Mouse (Mus musculus) heart, embryonic 11.5 days (tissue): ENCODE measurements at regions not wholly inside any gene's neighbourhood (a gene's known extent, or its start where the extent isn't known, plus 50 kb on each side); places are given as distances from the start of the nearest gene placed in this dataset.

Source experiments
- ATAC-seq: fragments of 200-750 bp; cut with Nextera tagmentation; replicated peaks from 2 replicates; pipeline ENCODE4 v1.8.0; 2017; ENCODE audit warnings: moderate library complexity; ENCODE audit not compliant: insufficient number of reproducible peaks, low FRiP score, low TSS enrichment
- H3K27ac ChIP-seq: fragments of 300-500 bp; sonication (generic); 2 replicates; pipeline ENCODE4 v1.5.1; 2014; ENCODE audit warnings: mild to moderate bottlenecking, low read depth, low read length
- H3K27me3 ChIP-seq: fragments of 300-500 bp; sonication (generic); 2 replicates; pipeline ENCODE4 v1.6.1; 2014; ENCODE audit warnings: mild to moderate bottlenecking, low read length, mixed read lengths; ENCODE audit not compliant: control insufficient read depth, insufficient read depth
- H3K36me3 ChIP-seq: fragments of 300-500 bp; sonication (generic); 2 replicates; pipeline ENCODE4 v1.6.1; 2014; ENCODE audit warnings: mild to moderate bottlenecking, low read length, moderate library complexity, mixed read lengths; ENCODE audit not compliant: control insufficient read depth, insufficient read depth
- H3K4me1 ChIP-seq: fragments of 300-500 bp; sonication (generic); 2 replicates; pipeline ENCODE4 v1.6.1; 2014; ENCODE audit warnings: low read length; ENCODE audit not compliant: control insufficient read depth, insufficient read depth
- H3K4me2 ChIP-seq: fragments of 300-500 bp; sonication (generic); 2 replicates; pipeline ENCODE4 v1.6.1; 2014; ENCODE audit warnings: mild to moderate bottlenecking, moderate library complexity
- H3K4me3 ChIP-seq: fragments of 300-500 bp; sonication (generic); 2 replicates; pipeline ENCODE4 v1.5.1; 2014; ENCODE audit warnings: low read depth, low read length
- H3K9ac ChIP-seq: fragments of 300-500 bp; sonication (generic); 2 replicates; pipeline ENCODE4 v1.6.1; 2014; ENCODE audit warnings: mild to moderate bottlenecking, low read depth, low read length, moderate library complexity
- H3K9me3 ChIP-seq: fragments of 300-500 bp; sonication (generic); replicated peaks from 2 replicates; pipeline ENCODE4 v1.6.1; 2016; ENCODE audit warnings: low read length; ENCODE audit not compliant: control insufficient read depth
- WGBS: fragments of 180-500 bp; shearing (Covaris S2); extraction: QIAGEN DNeasy Blood & Tissue Kit; methylation state at CpG from one replicate; pipeline ENCODE4 v1.1.7; 2014; ENCODE audit not compliant: insufficient replicate concordance; 5-methylcytosine and 5-hydroxymethylcytosine counted together

DNA sequence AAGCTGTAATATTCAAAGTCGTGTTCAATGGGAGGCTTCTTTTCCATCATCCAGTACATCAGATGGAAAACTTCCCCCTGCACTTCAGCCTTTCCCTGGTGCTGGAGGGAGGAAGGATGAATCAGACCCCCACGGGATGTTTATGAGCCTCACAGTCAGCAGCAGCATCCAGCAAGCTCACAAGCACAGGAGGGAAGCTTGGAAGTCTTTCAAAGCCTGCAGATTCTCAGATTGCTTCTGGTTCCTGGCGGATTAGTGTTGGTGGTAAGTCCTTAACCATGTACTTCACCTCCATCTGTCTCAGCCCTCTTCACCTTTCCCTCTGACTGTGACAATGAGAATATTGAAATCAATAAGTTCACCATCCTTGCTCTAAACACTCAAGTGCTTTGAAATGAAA lies 107.5 kb upstream of the Lrrn1 start:
- Histone ChIP-seq H3K4me2 (no peak overlapping the region), H3K9ac (no peak overlapping the region), H3K4me1 (no peaks in the 10 kb centered on the region), H3K9me3 (no peaks in the 10 kb centered on the region), H3K27ac (no peak overlapping the region), H3K36me3 (no peaks in the 10 kb centered on the region), H3K27me3 (no peaks in the 10 kb centered on the region), H3K4me3 (no peak overlapping the region)
- ATAC-seq = no peak
- WGBS = 42% methylated on average over 3 of the region's 3 CpGs

DNA sequence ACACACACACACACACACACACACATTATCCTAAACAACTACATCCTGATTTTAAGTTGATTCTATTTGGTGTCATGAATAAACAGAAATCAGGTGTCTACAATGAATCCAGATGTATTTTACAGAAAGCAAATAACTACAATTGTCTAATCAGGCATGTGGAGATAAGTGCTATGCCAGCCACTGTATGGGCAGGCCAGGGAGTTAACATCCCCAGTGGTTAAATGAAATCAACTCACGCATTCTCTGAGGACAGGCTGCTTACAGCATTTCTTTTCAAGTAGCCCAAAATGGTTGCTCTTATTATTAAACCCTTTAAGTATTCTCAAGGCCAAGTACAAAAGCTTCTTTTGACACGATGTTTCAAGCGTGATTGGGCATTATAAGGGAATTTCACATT lies 103.0 kb upstream of the Lrrn1 start:
- Histone ChIP-seq H3K27me3 (no peaks in the 10 kb centered on the region), H3K9me3 (no peaks in the 10 kb centered on the region), H3K27ac (no peak overlapping the region), H3K4me2 (no peak overlapping the region), H3K4me1 (no peaks in the 10 kb centered on the region), H3K4me3 (no peak overlapping the region), H3K36me3 (no peaks in the 10 kb centered on the region), H3K9ac (no peak overlapping the region)
- ATAC-seq = no peak
- 85% methylated on average over 3 of the region's 3 CpGs for WGBS

DNA sequence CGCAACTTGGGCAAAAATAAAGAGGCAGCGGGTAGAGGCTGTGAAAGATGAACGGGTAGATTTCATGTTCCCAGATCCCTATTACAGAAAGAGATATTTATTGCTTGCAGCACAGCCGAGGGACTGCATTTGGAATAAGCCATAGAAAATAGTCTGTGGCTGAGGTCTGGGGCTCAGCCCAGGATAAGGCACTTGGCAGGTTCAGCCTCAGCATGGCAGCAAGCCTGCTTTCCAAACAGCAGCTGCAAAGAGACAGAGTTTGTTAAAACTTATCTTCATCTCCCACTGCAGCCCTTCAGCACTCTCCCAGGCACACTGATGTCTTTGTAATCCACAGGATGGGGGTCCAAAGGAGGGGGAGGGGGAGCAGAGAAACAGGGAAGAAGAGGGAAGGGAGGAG lies 98.5 kb upstream of the Lrrn1 start:
- Histone ChIP-seq H3K4me3 (no peak overlapping the region), H3K9me3 (no peaks in the 10 kb centered on the region), H3K27ac (no peak overlapping the region), H3K36me3 (no peaks in the 10 kb centered on the region), H3K9ac (no peak overlapping the region), H3K27me3 (no peaks in the 10 kb centered on the region), H3K4me2 (no peak overlapping the region), H3K4me1 (no peaks in the 10 kb centered on the region)
- 73% methylated on average over 4 of the region's 4 CpGs for WGBS
- ATAC-seq = no peak

DNA sequence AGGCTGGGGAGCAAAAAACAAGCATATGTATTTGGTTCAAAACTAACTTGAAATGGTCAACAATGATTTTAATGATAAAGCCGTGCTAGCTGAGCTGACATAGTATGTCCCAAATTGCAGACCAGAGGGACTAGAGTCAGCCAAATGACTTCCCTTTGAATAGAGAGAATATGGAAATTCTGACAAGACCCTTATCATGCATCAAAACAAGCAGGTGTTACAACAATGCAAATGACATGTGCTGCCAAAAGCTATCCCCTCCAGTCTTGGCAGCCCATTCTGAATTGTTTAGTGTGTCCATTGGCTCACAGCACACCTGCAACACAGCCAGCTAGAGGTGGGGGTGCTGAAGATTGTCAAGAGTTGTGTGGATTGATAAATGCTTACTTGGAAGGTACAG lies 87.5 kb upstream of the Lrrn1 start:
- H3K36me3 ChIP-seq = no peaks in the 10 kb centered on the region
- H3K4me3 ChIP-seq = no peak overlapping the region
- no peaks in the 10 kb centered on the region for H3K9me3 ChIP-seq
- H3K4me2 ChIP-seq = no peak overlapping the region
- 74% methylated on average over 1 of the region's 1 CpGs for WGBS
- no peak for ATAC-seq
- H3K9ac ChIP-seq = no peak overlapping the region
- H3K27ac ChIP-seq = no peak overlapping the region
- no peaks in the 10 kb centered on the region for H3K4me1 ChIP-seq
- no peaks in the 10 kb centered on the region for H3K27me3 ChIP-seq

DNA sequence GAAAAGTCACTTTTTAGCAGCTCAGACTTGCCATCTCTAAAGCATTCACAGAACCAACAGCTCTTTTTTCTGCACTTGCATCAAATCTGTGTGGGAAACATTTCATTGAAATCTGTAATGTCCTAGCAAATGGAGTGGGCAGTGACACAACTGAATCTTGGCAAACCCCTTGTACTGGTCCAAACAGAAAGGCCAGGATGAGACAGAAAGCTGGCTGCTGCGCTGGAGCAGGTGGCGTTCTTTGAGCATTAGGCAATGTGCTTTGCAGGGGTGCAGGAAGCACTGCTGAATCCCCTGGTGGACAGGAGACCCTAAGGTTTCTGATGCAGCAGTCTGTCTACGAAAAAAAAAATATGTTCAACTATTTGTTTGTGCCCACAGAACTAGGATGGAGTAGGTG lies 85.2 kb upstream of the Lrrn1 start:
- Histone ChIP-seq H3K9me3 (no peaks in the 10 kb centered on the region), H3K4me2 (no peak overlapping the region), H3K36me3 (no peaks in the 10 kb centered on the region), H3K27ac (no peak overlapping the region), H3K4me1 (no peaks in the 10 kb centered on the region), H3K4me3 (no peak overlapping the region), H3K27me3 (no peaks in the 10 kb centered on the region), H3K9ac (no peak overlapping the region)
- WGBS = 69% methylated on average over 3 of the region's 3 CpGs
- ATAC-seq = no peak

DNA sequence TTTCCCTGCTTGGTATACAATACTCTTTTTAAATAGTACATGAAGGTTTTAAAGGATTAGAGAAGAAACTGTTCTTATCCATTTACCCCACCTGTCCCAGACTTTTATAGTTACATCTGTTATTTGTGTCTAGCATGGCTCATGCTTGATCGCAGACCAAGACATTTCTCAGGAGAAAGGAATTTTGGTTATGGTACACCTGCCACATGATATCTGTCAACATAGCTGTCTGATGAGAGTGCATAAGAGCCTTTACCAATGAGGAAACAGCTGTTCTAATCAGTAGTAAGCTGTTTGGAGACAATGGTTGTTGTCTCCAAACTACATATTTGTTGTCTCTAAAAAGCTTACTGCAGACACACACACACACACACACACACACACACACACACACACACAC lies 70.3 kb upstream of the Lrrn1 start:
- Histone ChIP-seq H3K27me3 (no peaks in the 10 kb centered on the region), H3K36me3 (no peaks in the 10 kb centered on the region), H3K4me3 (no peak overlapping the region), H3K4me1 (no peaks in the 10 kb centered on the region), H3K27ac (no peak overlapping the region), H3K9ac (no peak overlapping the region), H3K4me2 (no peak overlapping the region), H3K9me3 (no peaks in the 10 kb centered on the region)
- no peak for ATAC-seq
- 76% methylated on average over 1 of the region's 1 CpGs for WGBS

DNA sequence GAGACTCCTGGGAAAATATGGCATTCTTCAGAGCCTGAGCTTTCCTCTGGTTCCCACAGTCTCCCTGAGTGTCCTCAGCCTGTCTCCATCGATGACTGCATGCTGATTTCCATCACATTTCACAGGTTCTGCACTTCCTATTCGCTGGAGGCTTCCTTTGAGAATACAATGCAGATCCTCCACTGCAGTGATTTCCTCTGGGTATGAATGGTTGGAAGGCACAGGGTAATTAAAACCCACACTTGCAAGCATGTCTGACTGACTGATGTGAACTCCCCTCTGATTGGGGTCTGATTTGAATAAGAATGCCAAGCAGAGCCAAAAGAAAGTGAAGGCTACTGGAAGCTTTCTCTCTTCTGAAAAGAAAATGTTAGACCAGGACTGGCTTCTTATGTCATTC lies 67.1 kb upstream of the Lrrn1 start:
- WGBS = 39% methylated on average over 2 of the region's 2 CpGs
- no peaks in the 10 kb centered on the region for H3K27me3 ChIP-seq
- no peaks in the 10 kb centered on the region for H3K9me3 ChIP-seq
- no peak overlapping the region for H3K4me3 ChIP-seq
- H3K4me1 ChIP-seq = no peaks in the 10 kb centered on the region
- no peak overlapping the region for H3K4me2 ChIP-seq
- no peak for ATAC-seq
- no peak overlapping the region for H3K27ac ChIP-seq
- no peaks in the 10 kb centered on the region for H3K36me3 ChIP-seq
- no peak overlapping the region for H3K9ac ChIP-seq

DNA sequence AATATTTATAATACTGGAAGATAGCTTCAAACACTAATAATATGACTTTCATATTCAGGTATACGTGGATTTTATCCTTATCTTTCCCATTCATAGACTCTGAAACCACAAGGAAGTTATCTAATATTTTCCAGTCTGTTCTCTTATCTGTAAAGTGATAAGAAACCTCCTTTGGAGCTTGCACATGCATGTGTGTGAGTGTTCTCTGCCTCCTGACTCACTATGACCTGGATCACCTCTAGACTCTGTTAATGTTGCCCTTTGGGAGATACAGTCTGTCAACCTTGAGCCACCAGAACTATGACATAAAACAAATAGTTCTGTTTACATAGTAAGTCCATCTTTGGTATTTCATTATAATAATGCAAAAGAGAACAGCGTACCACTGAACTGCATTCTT lies 56.2 kb upstream of the Lrrn1 start:
- Histone ChIP-seq H3K9me3 (no peaks in the 10 kb centered on the region), H3K36me3 (no peaks in the 10 kb centered on the region), H3K4me2 (no peak overlapping the region), H3K27ac (no peak overlapping the region), H3K27me3 (no peaks in the 10 kb centered on the region), H3K9ac (no peak overlapping the region), H3K4me3 (no peak overlapping the region), H3K4me1 (no peaks in the 10 kb centered on the region)
- ATAC-seq = no peak
- whole genome bisulfite sequencing = 60% methylated on average over 2 of the region's 2 CpGs

DNA sequence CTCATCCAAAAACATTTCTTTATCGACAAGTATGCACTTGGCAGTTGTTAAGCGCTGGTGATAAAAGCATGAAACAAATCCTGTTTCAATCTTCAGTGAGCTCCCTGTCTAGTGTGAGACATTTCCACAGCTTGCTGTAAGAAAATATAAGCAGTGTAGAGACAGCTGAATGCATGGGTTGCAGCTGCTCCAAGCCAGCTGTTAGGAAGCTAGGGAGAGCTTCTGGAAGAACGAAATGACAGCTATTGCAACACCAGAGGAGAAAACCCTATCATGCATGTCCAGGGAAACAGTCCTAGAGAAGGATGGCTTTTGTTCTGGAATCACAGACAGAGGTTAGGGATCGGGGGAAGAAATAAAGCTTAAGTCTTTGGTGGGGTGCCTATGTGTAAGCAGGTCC lies 55.4 kb upstream of the Lrrn1 start:
- H3K4me1 ChIP-seq = no peaks in the 10 kb centered on the region
- no peaks in the 10 kb centered on the region for H3K27me3 ChIP-seq
- no peaks in the 10 kb centered on the region for H3K9me3 ChIP-seq
- H3K4me2 ChIP-seq = no peak overlapping the region
- no peaks in the 10 kb centered on the region for H3K36me3 ChIP-seq
- no peak overlapping the region for H3K9ac ChIP-seq
- no peak overlapping the region for H3K27ac ChIP-seq
- 73% methylated on average over 4 of the region's 4 CpGs for WGBS
- no peak overlapping the region for H3K4me3 ChIP-seq
- no peak for ATAC-seq
